In genomic region chr13:21996101-21996839, GRCm38 (mm10) we compare ENCODE assay signal across 8 mouse cellular contexts. TPM values are rescaled to one million over a fixed set of nuclear protein-coding genes. Genes with fewer than 3 reads are reported as not detected.
DNase-seq lines count a peak whose midpoint lies in the region; ATAC-seq and TF ChIP-seq lines count a peak whose summit lies in the region.

No protein-coding gene starts in this region.

- no peaks in the 10 kb centered on the region for H3K9me3 ChIP-seq in hindbrain, postnatal 0 days (ENCODE audit: low read length)
- no peaks in the 10 kb centered on the region for H3K9me3 ChIP-seq in midbrain, embryonic 15.5 days

- intact Hi-C loops in left cerebral cortex, postnatal 10 days (cut with DNase I): no loop called here
- intact Hi-C loops in gastrocnemius, postnatal 14 days (cut with DNase I; ENCODE audit: low total_unique reads): no loop called here

- no peaks in the 10 kb centered on the region for H3K36me3 ChIP-seq in hindbrain, postnatal 0 days (ENCODE audit: insufficient read depth, low read length)
- H3K36me3 ChIP-seq in midbrain, embryonic 15.5 days (replicated peaks): no peaks in the 10 kb centered on the region

- peak; percentile 27; the same call in 1 of the 2 replicates for ATAC-seq in common myeloid progenitor, adult 5-6 weeks (replicated peaks; ENCODE audit: low read depth, poor library complexity, severe bottlenecking)
- ATAC-seq in hindbrain, postnatal 0 days: no peak
- no peak for ATAC-seq in midbrain, embryonic 15.5 days (replicated peaks)

- 4% methylated on average over 12 of the region's 12 CpGs for WGBS in hindbrain, postnatal 0 days
- 4% methylated on average over 12 of the region's 12 CpGs for WGBS in midbrain, embryonic 15.5 days

- H3K27me3 ChIP-seq in hindbrain, postnatal 0 days (ENCODE audit: insufficient read depth, low read length): peaks cover 77% of the 10 kb centered on the region
- peaks cover 87% of the 10 kb centered on the region for H3K27me3 ChIP-seq in midbrain, embryonic 15.5 days (replicated peaks)

- H3K9ac ChIP-seq in hindbrain, postnatal 0 days (replicated peaks; ENCODE audit: low read length): no peak overlapping the region
- no peak overlapping the region for H3K9ac ChIP-seq in midbrain, embryonic 15.5 days

- DNase-seq in layer of hippocampus, postnatal 14 days (ENCODE audit: low spot score in 2 of 2): peak; percentile 12 to 30
- DNase-seq in layer of hippocampus, postnatal 36 days: no peak
- DNase-seq in hindbrain, postnatal 0 days (ENCODE audit: low spot score): peak; percentile 56
- no peak for DNase-seq in urinary bladder, postnatal 10 days (ENCODE audit: low spot score)
- DNase-seq in left cerebral cortex, postnatal 10 days (ENCODE audit: extremely low spot score in 1 of 2, low spot score in 2 of 2): no peak
- no peak for DNase-seq in gastrocnemius, postnatal 14 days

- peak overlapping the region; percentile 39 for H3K4me2 ChIP-seq in hindbrain, postnatal 0 days (ENCODE audit: low read depth, low read length)
- 0 out of 2 replicates have a peak overlapping the region, but pooled peaks have one; percentile 6 for H3K4me2 ChIP-seq in midbrain, embryonic 15.5 days

- no peaks in the 10 kb centered on the region for H3K4me1 ChIP-seq in hindbrain, postnatal 0 days (ENCODE audit: insufficient read depth, low read length)
- H3K4me1 ChIP-seq in midbrain, embryonic 15.5 days: peaks cover 12% of the 10 kb centered on the region; the same call in 1 of the 2 replicates

- TF ChIP-seq CTCF in hindbrain, postnatal 0 days (IDR thresholded peaks at IDR 0.05; ENCODE audit: low read depth): no peak

- no peak overlapping the region for H3K27ac ChIP-seq in hindbrain, postnatal 0 days
- H3K27ac ChIP-seq in midbrain, embryonic 15.5 days: no peak overlapping the region

- peak overlapping the region; percentile 25 for H3K4me3 ChIP-seq in hindbrain, postnatal 0 days (ENCODE audit: low read length)
- peak overlapping the region; percentile 20; the same call in 1 of the 2 replicates for H3K4me3 ChIP-seq in midbrain, embryonic 15.5 days

RNA-seq across cellular contexts. Expression of gene Prss16, which starts 13.3 kb away (rescaled TPM):
- total RNA-seq in layer of hippocampus, postnatal 14 days (2021): under 1 TPM in 1 of 2 experiments, not detected in 1; 0.46 TPM
- under 1 TPM; 0.25 to 0.42 TPM for total RNA-seq in layer of hippocampus, postnatal 36 days (2021)
- 0.73 and 5.5 TPM in 2 replicates for total RNA-seq in common myeloid progenitor, adult 5-6 weeks (2017)
- total RNA-seq in hindbrain, postnatal 0 days (2014; rRNA removed): not detected in 2 replicates
- polyA plus RNA-seq in hindbrain, postnatal 0 days (2015; fragmentation: Nextera tagmentation; extraction: Ambion mirVana): not detected in 2 replicates
- not detected in 2 replicates for polyA plus RNA-seq in midbrain, embryonic 15.5 days (2015; fragmentation: Nextera tagmentation; extraction: Ambion mirVana)
- under 1 TPM in 1 of 2 experiments, not detected in 1; 0.55 TPM for total RNA-seq in left cerebral cortex, postnatal 10 days (2021)
- not detected for total RNA-seq in gastrocnemius, postnatal 14 days (2021)

RNA-seq across cellular contexts. Expression of gene Pom121l2, which starts 15.3 kb away (rescaled TPM):
- under 1 TPM in 1 of 2 experiments, not detected in 1; 0.19 TPM for total RNA-seq in layer of hippocampus, postnatal 14 days (2021)
- total RNA-seq in layer of hippocampus, postnatal 36 days (2021): not detected
- total RNA-seq in common myeloid progenitor, adult 5-6 weeks (2017): not detected in 2 replicates
- total RNA-seq in hindbrain, postnatal 0 days (2014; rRNA removed): not detected in 2 replicates
- polyA plus RNA-seq in hindbrain, postnatal 0 days (2015; fragmentation: Nextera tagmentation; extraction: Ambion mirVana): not detected in 2 replicates
- not detected in 2 replicates for polyA plus RNA-seq in midbrain, embryonic 15.5 days (2015; fragmentation: Nextera tagmentation; extraction: Ambion mirVana)
- total RNA-seq in left cerebral cortex, postnatal 10 days (2021): not detected
- not detected for total RNA-seq in gastrocnemius, postnatal 14 days (2021)

RNA-seq across cellular contexts. Expression of gene Hist1h2ah, which starts 39.1 kb away (rescaled TPM):
- total RNA-seq in layer of hippocampus, postnatal 14 days (2021): 10 to 100 TPM; 60.0 to 62.5 TPM
- 10 to 100 TPM; 11.4 to 25.4 TPM for total RNA-seq in layer of hippocampus, postnatal 36 days (2021)
- 208 and 989 TPM in 2 replicates for total RNA-seq in common myeloid progenitor, adult 5-6 weeks (2017)
- 67.7 and 136 TPM in 2 replicates for total RNA-seq in hindbrain, postnatal 0 days (2014; rRNA removed)
- 2.2 and 10.5 TPM in 2 replicates for polyA plus RNA-seq in hindbrain, postnatal 0 days (2015; fragmentation: Nextera tagmentation; extraction: Ambion mirVana)
- polyA plus RNA-seq in midbrain, embryonic 15.5 days (2015; fragmentation: Nextera tagmentation; extraction: Ambion mirVana): 1.9 TPM in 1 of 2 replicates, not detected in the other
- total RNA-seq in left cerebral cortex, postnatal 10 days (2021): 10 to 100 TPM; 37.9 to 54.9 TPM
- 10 to 100 TPM; 45.8 to 69.2 TPM for total RNA-seq in gastrocnemius, postnatal 14 days (2021)

RNA-seq across cellular contexts. Expression of gene Hist1h2bk, which starts 39.4 kb away (rescaled TPM):
- total RNA-seq in layer of hippocampus, postnatal 14 days (2021): 10 to 100 TPM; 22.2 to 42.1 TPM
- 10 to 100 TPM; 30.5 to 35.2 TPM for total RNA-seq in layer of hippocampus, postnatal 36 days (2021)
- 1,449 and 1,731 TPM in 2 replicates for total RNA-seq in common myeloid progenitor, adult 5-6 weeks (2017)
- 468 and 587 TPM in 2 replicates for total RNA-seq in hindbrain, postnatal 0 days (2014; rRNA removed)
- 0.84 and 1.2 TPM in 2 replicates for polyA plus RNA-seq in hindbrain, postnatal 0 days (2015; fragmentation: Nextera tagmentation; extraction: Ambion mirVana)
- polyA plus RNA-seq in midbrain, embryonic 15.5 days (2015; fragmentation: Nextera tagmentation; extraction: Ambion mirVana): 0.54 and 0.63 TPM in 2 replicates
- total RNA-seq in left cerebral cortex, postnatal 10 days (2021): 10 to 100 TPM; 38.0 to 50.2 TPM
- total RNA-seq in gastrocnemius, postnatal 14 days (2021): 10 to 100 TPM; 80.3 to 90.2 TPM

RNA-seq across cellular contexts. Expression of gene Hist1h4i, which starts 44.9 kb away (rescaled TPM):
- 10 to 100 TPM; 42.3 to 60.3 TPM for total RNA-seq in layer of hippocampus, postnatal 14 days (2021)
- total RNA-seq in layer of hippocampus, postnatal 36 days (2021): 10 to 100 TPM; 72.6 to 72.8 TPM
- 106 and 144 TPM in 2 replicates for total RNA-seq in common myeloid progenitor, adult 5-6 weeks (2017)
- 20.6 and 39.3 TPM in 2 replicates for total RNA-seq in hindbrain, postnatal 0 days (2014; rRNA removed)
- 5.1 and 5.5 TPM in 2 replicates for polyA plus RNA-seq in hindbrain, postnatal 0 days (2015; fragmentation: Nextera tagmentation; extraction: Ambion mirVana)
- 5.7 and 7.7 TPM in 2 replicates for polyA plus RNA-seq in midbrain, embryonic 15.5 days (2015; fragmentation: Nextera tagmentation; extraction: Ambion mirVana)
- total RNA-seq in left cerebral cortex, postnatal 10 days (2021): 10 to 100 TPM; 45.9 to 47.6 TPM
- 10 to 100 TPM; 46.4 to 49.7 TPM for total RNA-seq in gastrocnemius, postnatal 14 days (2021)

Comparison
In these comparisons a context has a peak if more than half of its experiments do, and no peak if none do; other contexts are left out.
1. DNase-seq: peak in layer of hippocampus, postnatal 14 days (2 of 2) and hindbrain, postnatal 0 days (single experiment); none in layer of hippocampus, postnatal 36 days (0 of 2), urinary bladder, postnatal 10 days (single experiment), left cerebral cortex, postnatal 10 days (0 of 2) and gastrocnemius, postnatal 14 days (single experiment).